Mouse (Mus musculus) intestine, embryonic 16.5 days (tissue): ENCODE data around the gene Jtb. TPM values are rescaled to one million over a fixed set of nuclear protein-coding genes. Genes with fewer than 3 reads are reported as not detected.

Source experiments
- ATAC-seq: fragments of 200-750 bp; cut with Nextera tagmentation; 2 replicates; pipeline ENCODE4 v1.8.0; 2017; ENCODE audit warnings: moderate TSS enrichment, moderate library complexity
- H3K27ac ChIP-seq: fragments of 300-500 bp; sonication (generic); 2 replicates; pipeline ENCODE4 v1.5.1; 2014; ENCODE audit warnings: mild to moderate bottlenecking, low read length
- H3K27me3 ChIP-seq: fragments of 300-500 bp; sonication (generic); replicated peaks from 2 replicates; pipeline ENCODE4 v1.6.1; 2014; ENCODE audit warnings: low read length, control low read depth, mixed read lengths; ENCODE audit not compliant: control insufficient read depth, insufficient read depth
- H3K36me3 ChIP-seq: fragments of 300-500 bp; sonication (generic); 2 replicates; pipeline ENCODE4 v1.6.1; 2014; ENCODE audit warnings: low read length, control low read depth; ENCODE audit not compliant: control insufficient read depth, insufficient read depth
- H3K4me1 ChIP-seq: fragments of 300-500 bp; sonication (generic); 2 replicates; pipeline ENCODE4 v1.6.1; 2014; ENCODE audit warnings: low read length, control low read depth, mixed read lengths; ENCODE audit not compliant: control insufficient read depth, insufficient read depth
- H3K4me2 ChIP-seq: fragments of 300-500 bp; sonication (generic); 2 replicates; pipeline ENCODE4 v1.6.1; 2014; ENCODE audit warnings: low read depth, low read length, control low read depth
- H3K4me3 ChIP-seq: fragments of 300-500 bp; sonication (generic); 2 replicates; pipeline ENCODE4 v1.5.1; 2014; ENCODE audit warnings: mild to moderate bottlenecking, low read length
- H3K9ac ChIP-seq: fragments of 300-500 bp; sonication (generic); 2 replicates; pipeline ENCODE4 v1.6.1; 2014; ENCODE audit warnings: low read depth, low read length
- H3K9me3 ChIP-seq: fragments of 300-500 bp; sonication (generic); 2 replicates; pipeline ENCODE4 v1.6.1; 2016; ENCODE audit warnings: low read length, control low read depth; ENCODE audit not compliant: control insufficient read depth
- WGBS: fragments of 180-500 bp; shearing (Covaris S2); extraction: QIAGEN DNeasy Blood & Tissue Kit; methylation state at CpG from one replicate; pipeline ENCODE4 v1.1.7; 2014; 5-methylcytosine and 5-hydroxymethylcytosine counted together
- polyA plus RNA-seq: library from polyadenylated mRNA; unstranded; fragments of >200 nt; fragmentation: Nextera tagmentation; extraction: Ambion mirVana; gene quantifications from 2 replicates; pipeline ENCODE4 v1.2.1, GENCODE M21; 2015

Gene Jtb
- polyA plus RNA-seq, 1 experiment from 2014 or later, result 110 TPM

DNA sequence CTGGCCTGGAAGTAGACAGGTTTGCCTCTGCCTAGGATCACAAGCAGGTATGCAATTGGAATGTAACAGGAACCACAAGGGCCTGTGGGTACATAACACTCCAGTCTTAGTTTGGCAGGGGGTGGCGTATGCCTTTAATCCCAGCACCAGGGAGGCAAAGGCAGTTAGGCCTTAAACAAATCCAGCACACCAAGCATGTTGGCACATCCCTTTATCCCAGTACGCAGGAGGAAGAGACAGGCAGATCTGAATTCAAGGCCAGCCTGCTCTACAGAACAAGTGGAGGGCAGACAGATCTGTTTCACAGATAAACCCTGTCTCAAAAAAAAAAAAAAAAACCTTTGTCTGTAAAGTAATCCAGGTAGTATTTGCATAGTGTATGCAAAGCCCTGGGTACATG lies 22.7 kb upstream of the Jtb start:
- Histone ChIP-seq H3K4me2 (no peak overlapping the region), H3K36me3 (peaks cover 13% of the 10 kb centered on the region), H3K4me3 (no peak overlapping the region), H3K27ac (no peak overlapping the region), H3K4me1 (peaks cover 14% of the 10 kb centered on the region), H3K9ac (no peak overlapping the region), H3K27me3 (no peaks in the 10 kb centered on the region), H3K9me3 (no peaks in the 10 kb centered on the region)
- 80% methylated on average over 2 of the region's 2 CpGs for WGBS
- ATAC-seq, result no peak

DNA sequence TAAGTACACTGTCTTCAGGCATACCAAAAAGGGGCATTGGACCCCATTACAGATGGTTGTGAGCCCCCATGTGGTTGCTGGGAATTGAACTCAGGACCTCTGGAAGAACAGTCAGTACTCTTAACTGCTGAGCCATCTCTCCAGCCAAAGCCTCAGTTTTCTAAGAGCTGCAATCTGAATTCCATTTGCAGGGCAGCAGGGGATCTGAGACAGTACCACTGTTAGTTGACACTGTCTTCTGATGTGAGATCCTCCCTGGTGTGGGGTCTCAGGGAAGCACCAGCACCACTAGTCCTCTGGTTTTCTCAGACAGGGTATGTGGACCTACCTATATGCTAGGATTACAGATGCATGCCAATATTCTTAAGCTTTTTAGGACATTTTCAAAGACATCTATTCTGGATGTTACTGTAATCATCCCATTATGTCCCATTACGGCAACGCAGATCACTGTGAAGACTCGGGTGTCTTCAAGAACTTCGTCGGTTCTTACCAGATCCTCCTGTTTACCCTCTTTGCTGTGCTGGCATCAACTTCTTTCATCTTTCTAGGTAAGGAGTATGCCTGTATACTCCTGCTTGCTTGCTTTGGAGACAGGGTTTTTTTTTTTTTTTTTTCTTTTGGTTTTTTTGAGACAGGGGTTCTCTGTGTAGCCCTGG lies 21.4 kb upstream of the Jtb start:
- Histone ChIP-seq H3K36me3 (peaks cover 13% of the 10 kb centered on the region), H3K4me2 (no peak overlapping the region)
- ATAC-seq, result no peak

DNA sequence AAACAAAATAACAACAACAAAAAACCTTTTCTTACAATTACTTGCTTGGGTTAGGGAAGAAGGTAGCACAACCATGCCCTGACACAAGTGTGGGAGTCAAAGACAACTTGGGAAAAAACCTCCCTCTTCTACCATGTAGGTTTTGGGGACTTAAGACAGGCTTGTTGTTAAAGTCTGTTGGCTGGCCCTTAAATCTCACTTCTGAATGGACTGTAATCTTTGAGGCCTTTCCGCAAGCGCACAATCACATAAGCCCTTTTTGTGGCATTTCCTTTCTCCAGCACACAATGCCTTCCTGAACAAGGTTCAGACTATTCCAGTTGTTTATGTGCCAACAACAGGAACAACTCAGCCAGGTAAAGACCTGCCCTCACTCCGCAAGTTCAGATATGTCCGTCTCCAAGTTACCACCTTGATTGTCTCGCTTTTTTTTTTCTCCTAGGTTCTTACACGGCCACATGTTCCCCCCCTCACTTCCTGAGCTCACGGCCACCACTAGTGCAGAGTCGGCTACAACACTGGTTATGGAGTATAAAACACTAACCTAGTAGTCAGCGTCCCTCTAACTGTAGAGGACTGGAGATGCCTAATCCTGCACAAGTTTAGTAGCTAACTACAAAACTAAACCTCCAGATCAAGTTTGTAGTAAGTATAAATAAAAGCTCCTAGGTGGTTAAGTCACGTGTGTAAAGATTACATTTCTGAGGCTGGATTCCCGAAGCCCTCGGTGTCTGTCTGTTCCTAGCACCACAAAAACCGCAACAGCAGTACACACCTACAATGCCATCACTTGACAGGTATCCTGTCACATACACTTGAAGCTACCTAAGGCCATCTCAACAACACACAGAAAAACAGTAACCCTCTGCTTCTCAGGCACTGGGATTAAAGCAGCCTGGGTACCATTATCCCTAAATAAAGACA lies 19.7 kb upstream of the Jtb start:
- no peaks in the 10 kb centered on the region for H3K9me3 ChIP-seq
- peaks cover 13% of the 10 kb centered on the region for H3K36me3 ChIP-seq
- 72% methylated on average over 13 of the region's 13 CpGs for WGBS
- H3K27ac ChIP-seq, result no peak overlapping the region; the same call in 1 of the 2 replicates
- H3K9ac ChIP-seq, result peak overlapping the region; percentile 93
- peak overlapping the region; percentile 85 for H3K4me3 ChIP-seq
- H3K27me3 ChIP-seq, result no peaks in the 10 kb centered on the region
- peaks cover 14% of the 10 kb centered on the region for H3K4me1 ChIP-seq
- H3K4me2 ChIP-seq, result peak overlapping the region; percentile 93
- ATAC-seq, result no peak

More for the DNA sequence above, 21.4 kb upstream of the Jtb start:
- 91% methylated on average over 5 of the region's 5 CpGs for WGBS
- H3K27ac ChIP-seq, result no peak overlapping the region
- no peaks in the 10 kb centered on the region for H3K9me3 ChIP-seq
- H3K4me1 ChIP-seq, result peaks cover 14% of the 10 kb centered on the region
- H3K4me3 ChIP-seq, result no peak overlapping the region
- no peak overlapping the region for H3K9ac ChIP-seq
- no peaks in the 10 kb centered on the region for H3K27me3 ChIP-seq

DNA sequence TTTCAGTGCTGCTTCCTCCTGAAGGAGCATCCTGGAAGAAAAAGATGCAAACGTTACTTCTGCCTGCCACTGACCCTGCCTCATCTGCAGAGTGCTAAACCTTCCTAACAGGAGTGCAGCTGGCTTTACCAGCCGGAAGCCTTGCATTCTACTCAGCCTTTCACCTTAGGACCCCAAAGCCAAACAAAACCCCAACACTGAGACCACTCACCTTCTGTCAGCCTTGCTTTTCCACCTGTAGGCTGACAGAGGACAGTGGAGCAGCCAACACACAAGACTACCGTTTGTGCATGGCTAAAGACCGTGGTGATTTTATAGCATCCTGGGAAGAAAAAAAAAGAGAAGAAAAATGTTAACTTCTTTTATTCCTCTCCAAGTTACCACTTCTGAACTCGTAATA lies 18.7 kb upstream of the Jtb start:
- H3K4me3 ChIP-seq, result peak overlapping the region; percentile 85
- no peaks in the 10 kb centered on the region for H3K27me3 ChIP-seq
- peak overlapping the region; percentile 93 for H3K9ac ChIP-seq
- WGBS, result 9% methylated on average over 5 of the region's 5 CpGs
- peak overlapping the region; percentile 93 for H3K4me2 ChIP-seq
- ATAC-seq, result no peak
- peaks cover 13% of the 10 kb centered on the region for H3K36me3 ChIP-seq
- peak overlapping the region; percentile 89; the same call in 1 of the 2 replicates for H3K27ac ChIP-seq
- H3K9me3 ChIP-seq, result no peaks in the 10 kb centered on the region
- peaks cover 14% of the 10 kb centered on the region for H3K4me1 ChIP-seq

DNA sequence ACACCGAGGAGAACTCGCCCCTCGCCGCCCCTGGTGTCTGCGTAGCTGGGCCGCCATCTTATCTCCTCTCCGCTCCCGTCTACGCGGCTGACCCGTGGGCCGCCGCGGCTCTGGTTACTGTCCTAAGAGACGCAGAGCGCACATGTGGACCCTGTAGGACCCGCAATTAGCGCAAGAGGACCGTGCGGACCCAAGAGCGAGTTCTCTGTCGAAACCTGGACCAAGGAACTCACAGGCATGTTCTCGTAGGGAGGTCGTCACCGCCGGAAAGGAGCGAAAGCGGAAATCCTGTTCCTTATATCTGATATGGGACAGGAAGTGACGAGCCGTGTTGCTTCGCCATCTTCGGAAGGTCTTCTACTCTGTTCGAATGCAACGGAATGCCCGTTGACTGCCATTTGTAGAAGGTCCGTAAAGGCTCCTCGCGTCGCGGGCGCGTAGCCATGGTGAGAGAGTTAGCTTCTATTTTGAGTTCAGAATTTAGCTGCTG lies 18.0 kb upstream of the Jtb start, which contains the start of the genes Rps27 and Rab13:
TSS of gene Rps27 (minus strand) at position 275 of the 490 bp plus-strand sequence.
TSS of gene Rab13 (plus strand) at position 319 of the 490 bp plus-strand sequence.
- Histone ChIP-seq H3K9me3 (no peaks in the 10 kb centered on the region), H3K27ac (peak within 1 kb of the TSS; percentile 89), H3K27me3 (no peaks in the 10 kb centered on the region), H3K4me3 (peak within 1 kb of the TSS; percentile 85), H3K4me1 (peaks cover 14% of the 10 kb centered on the region), H3K9ac (peak within 1 kb of the TSS; percentile 93), H3K36me3 (peaks cover 7% of the 10 kb centered on the region), H3K4me2 (peak within 1 kb of the TSS; percentile 93)
- ATAC-seq, result peak; percentile 95
- WGBS, result under 1% methylated on average over 42 of the region's 42 CpGs

DNA sequence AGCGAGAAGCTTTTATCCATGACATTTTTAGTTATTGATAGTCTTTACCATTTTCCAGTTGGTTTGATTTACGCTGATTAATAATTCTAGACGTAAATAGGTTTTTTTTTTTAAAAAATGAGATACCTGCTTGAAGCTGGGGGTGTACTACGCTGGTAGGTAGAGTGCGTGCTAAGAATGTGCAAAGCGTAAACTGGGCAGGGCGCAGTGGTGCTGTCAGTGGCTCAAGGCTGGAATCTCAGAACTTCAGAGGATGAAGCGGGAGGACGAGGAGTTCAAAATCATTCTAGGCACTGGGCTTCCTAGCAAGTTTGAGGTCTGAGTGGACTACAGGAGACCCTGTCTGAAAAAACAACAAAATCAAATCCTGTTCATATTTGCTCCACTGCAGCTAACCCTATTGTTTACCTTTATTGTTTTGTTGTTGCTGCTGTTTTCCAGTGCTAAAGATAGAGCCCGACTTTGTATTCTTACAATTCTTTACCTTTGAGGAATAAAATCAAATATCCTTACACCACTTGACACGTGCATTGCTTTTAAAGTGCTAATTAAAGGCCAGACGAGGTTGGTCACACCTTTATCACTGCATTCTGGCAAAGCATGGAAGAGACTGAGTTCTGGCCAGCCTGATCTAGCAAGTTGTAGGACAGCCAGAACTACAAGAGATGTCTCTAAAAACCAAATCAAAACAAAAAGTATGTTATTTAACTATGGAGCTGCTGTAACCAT lies 17.3 kb upstream of the Jtb start:
- 12% methylated on average over 12 of the region's 12 CpGs for WGBS
- Histone ChIP-seq H3K27ac (no peak overlapping the region), H3K9me3 (no peaks in the 10 kb centered on the region), H3K36me3 (peaks cover 3% of the 10 kb centered on the region; the same call in 1 of the 2 replicates), H3K4me2 (peak overlapping the region; percentile 43), H3K4me3 (peak overlapping the region; percentile 85), H3K9ac (peak overlapping the region; percentile 46; the same call in 1 of the 2 replicates), H3K4me1 (peaks cover 14% of the 10 kb centered on the region), H3K27me3 (no peaks in the 10 kb centered on the region)
- peak; percentile 66 for ATAC-seq

DNA sequence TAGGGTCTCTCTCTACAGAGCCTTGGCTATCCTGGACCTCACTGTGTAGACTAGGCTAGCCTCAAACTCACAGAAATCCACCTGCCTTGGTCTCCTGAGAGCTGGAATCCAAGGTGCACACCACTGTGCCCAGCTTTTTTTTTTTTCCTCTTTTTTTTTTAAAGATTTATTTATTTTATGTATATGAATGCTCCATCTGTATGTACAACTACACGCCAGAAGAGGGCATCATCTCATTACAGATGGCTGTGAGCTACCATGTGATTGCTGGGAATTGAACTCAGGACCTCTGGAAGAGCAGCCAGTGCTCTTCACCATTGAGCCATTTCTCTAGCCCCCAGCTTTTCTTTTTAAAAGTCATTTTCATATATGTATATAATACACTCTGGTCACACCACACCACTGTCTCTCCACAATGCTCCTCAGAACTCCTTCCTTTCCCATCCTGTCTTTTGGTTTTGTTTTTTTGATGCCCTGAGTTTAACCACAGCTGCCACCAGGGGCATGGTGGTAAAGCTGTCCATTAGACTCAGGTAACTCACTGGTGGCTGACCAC lies 15.5 kb upstream of the Jtb start:
- Histone ChIP-seq H3K36me3 (no peaks in the 10 kb centered on the region), H3K27ac (no peak overlapping the region), H3K9me3 (no peaks in the 10 kb centered on the region), H3K4me1 (peaks cover 14% of the 10 kb centered on the region), H3K4me3 (no peak overlapping the region), H3K4me2 (no peak overlapping the region), H3K27me3 (no peaks in the 10 kb centered on the region), H3K9ac (no peak overlapping the region)
- WGBS, result 48% methylated on average over 1 of the region's 1 CpGs
- no peak for ATAC-seq

DNA sequence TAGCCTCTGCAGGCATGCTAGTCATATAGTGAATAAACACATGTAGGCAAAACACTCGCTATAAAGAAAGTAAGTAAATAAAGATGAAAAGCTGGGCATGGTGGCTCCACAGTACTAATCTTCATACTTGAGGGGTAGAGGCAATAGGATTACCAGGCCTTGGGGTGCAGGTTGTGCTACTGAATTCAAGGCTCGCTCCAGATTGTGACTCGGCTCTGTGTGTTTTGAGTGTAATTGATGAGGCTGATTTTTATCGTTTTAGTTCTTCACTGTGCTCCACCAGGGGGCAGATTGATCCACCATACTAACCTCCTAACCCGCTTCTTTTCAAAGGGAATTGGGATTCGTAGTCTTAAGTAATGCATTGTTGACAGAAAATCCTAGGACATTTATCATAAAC lies 11.3 kb upstream of the Jtb start:
- no peaks in the 10 kb centered on the region for H3K4me1 ChIP-seq
- H3K27ac ChIP-seq, result peak overlapping the region; percentile 86
- peak overlapping the region; percentile 76; the same call in 1 of the 2 replicates for H3K9ac ChIP-seq
- no peaks in the 10 kb centered on the region for H3K9me3 ChIP-seq
- peak overlapping the region; percentile 61 for H3K4me3 ChIP-seq
- ATAC-seq, result peak; percentile 57
- 9% methylated on average over 6 of the region's 6 CpGs for WGBS
- H3K27me3 ChIP-seq, result no peaks in the 10 kb centered on the region
- H3K4me2 ChIP-seq, result peak overlapping the region; percentile 83
- H3K36me3 ChIP-seq, result peaks cover 2% of the 10 kb centered on the region; the same call in 1 of the 2 replicates
